Mouse (Mus musculus) ES-E14 (cell line): ENCODE measurements around the gene Saxo2. TPM values are rescaled to one million over a fixed set of nuclear protein-coding genes. Genes with fewer than 3 reads are reported as not detected.

Experiments
- DNase-seq: peaks from one replicate; pipeline ENCODE4 v3.0.0-alpha.2; 2013; ENCODE audit warnings: low read depth, low spot score
- H3K27ac ChIP-seq: 2 replicates; pipeline ENCODE4 v1.5.1; 2012; ENCODE audit warnings: low read depth, mild to moderate bottlenecking, low read length, moderate library complexity, mixed read lengths; ENCODE audit not compliant: poor library complexity, insufficient read depth, severe bottlenecking
- H3K36me3 ChIP-seq: 2 replicates; pipeline ENCODE4 v1.6.1; 2012; ENCODE audit warnings: mild to moderate bottlenecking, low read length, moderate library complexity, mixed read lengths; ENCODE audit not compliant: control insufficient read depth, poor library complexity, insufficient read depth, severe bottlenecking
- H3K4me1 ChIP-seq, 2 experiments: fragments of 150-350 bp in 1 of 2; sonication (generic) in 1 of 2; 2 replicates each; pipeline ENCODE4 v1.6.1; 2012; ENCODE audit warnings: low read length in 2 of 2, mild to moderate bottlenecking in 1 of 2, mixed read lengths in 1 of 2; ENCODE audit not compliant: control insufficient read depth in 2 of 2, insufficient read depth in 2 of 2, poor library complexity in 1 of 2
- H3K4me3 ChIP-seq, 2 experiments: fragments of 150-350 bp in 1 of 2; sonication (generic) in 1 of 2; 2 replicates each; pipeline ENCODE4 v1.5.1; 2012; ENCODE audit warnings: low read length in 2 of 2, low read depth in 1 of 2, mild to moderate bottlenecking in 1 of 2, mixed read lengths in 1 of 2; ENCODE audit not compliant: insufficient read depth in 1 of 2, poor library complexity in 1 of 2, severe bottlenecking in 1 of 2
- H3K9ac ChIP-seq: 2 replicates; pipeline ENCODE4 v1.6.1; 2012; ENCODE audit warnings: low read depth, mild to moderate bottlenecking, low read length, mixed read lengths; ENCODE audit not compliant: poor library complexity, insufficient read depth, severe bottlenecking
- H3K9me3 ChIP-seq: fragments of 150-350 bp; sonication (generic); 2 replicates; pipeline ENCODE4 v1.6.1; 2012; ENCODE audit warnings: low read depth, mild to moderate bottlenecking, low read length; ENCODE audit not compliant: control insufficient read depth, insufficient read depth
- CHD2 ChIP-seq: IDR thresholded peaks from 2 replicates; pipeline ENCODE4 v1.6.1; 2014; ENCODE audit warnings: mild to moderate bottlenecking, low read depth, low read length, inconsistent platforms
- HCFC1 ChIP-seq: IDR thresholded peaks from 2 replicates; pipeline ENCODE4 v1.6.1; 2012; ENCODE audit warnings: low read length, inconsistent platforms, borderline replicate concordance; ENCODE audit not compliant: insufficient read depth
- MAFK ChIP-seq: IDR thresholded peaks from 2 replicates; pipeline ENCODE4 v1.6.1; 2014; ENCODE audit warnings: mild to moderate bottlenecking, low read depth, low read length, inconsistent platforms; ENCODE audit not compliant: insufficient read depth
- ZC3H11A ChIP-seq: IDR thresholded peaks from 2 replicates; pipeline ENCODE4 v1.6.1; 2012; ENCODE audit warnings: low read depth, mild to moderate bottlenecking, inconsistent platforms, low read length, borderline replicate concordance
- ZNF384 ChIP-seq: IDR thresholded peaks from 2 replicates; pipeline ENCODE4 v1.6.1; 2012; ENCODE audit warnings: low read depth, low read length, inconsistent platforms
- in situ Hi-C, 2 experiments: fragments of 600-800 bp; cut with MboI; formaldehyde crosslinking; loops; one replicate each; pipeline ENCODE4 v1.15.1; 2025; ENCODE audit warnings: low sequenced_read_pairs in 2 of 2, inconsistent platforms in 1 of 2; ENCODE audit not compliant: unreplicated experiment in 2 of 2
- total RNA-seq: library from RNA; depleted of rRNA; stranded (reverse); fragments of 300-350 nt; gene quantifications from 2 replicates; pipeline ENCODE4 v1.2.3, GENCODE M21; 2012; rRNA removed

Gene Saxo2
- total RNA-seq, 1 experiment: 1.1 TPM

GRCm38 (mm10) chr7:82602008-82602407 is 46.3 kb downstream of the Saxo2 start:
- DNase-seq: no peak
- TF ChIP-seq ZC3H11A (no peak), HCFC1 (no peak), ZNF384 (no peak), CHD2 (no peak), MAFK (no peak)
- in situ Hi-C loops: no loop called here
- Histone ChIP-seq H3K9ac (no peak overlapping the region), H3K4me3 (no peak overlapping the region), H3K9me3 (no peaks in the 10 kb centered on the region), H3K4me1 (no peaks in the 10 kb centered on the region), H3K27ac (no peak overlapping the region), H3K36me3 (no peaks in the 10 kb centered on the region)

GRCm38 (mm10) chr7:82590931-82591330 is 57.4 kb downstream of the Saxo2 start:
- Histone ChIP-seq H3K9me3 (no peaks in the 10 kb centered on the region), H3K4me1 (no peaks in the 10 kb centered on the region), H3K27ac (no peak overlapping the region), H3K4me3 (no peak overlapping the region), H3K36me3 (no peaks in the 10 kb centered on the region), H3K9ac (no peak overlapping the region)
- in situ Hi-C loops: no loop called here
- TF ChIP-seq CHD2 (no peak), MAFK (no peak), HCFC1 (no peak), ZNF384 (no peak), ZC3H11A (no peak)
- DNase-seq: no peak

Other genes with a start within 250 kb of the Saxo2 start
- 14.3 and 17.0 TPM in 2 replicates for gene Efl1, start 86 bp upstream of the Saxo2 start, total RNA-seq
- gene Mex3b, start 218.8 kb upstream of the Saxo2 start, total RNA-seq: 2.6 and 4.4 TPM in 2 replicates